Mouse (Mus musculus) cerebellum, adult 2 months (tissue): Measurements from ENCODE around the gene Cyren. TPM values are rescaled to one million over a fixed set of nuclear protein-coding genes. Genes with fewer than 3 reads are reported as not detected.
A peak's percentile ranks its signal among the peaks of the same experiment; 100 is the strongest.

ENCODE experiments used
- DNase-seq, 2 experiments: peaks; one replicate each; pipeline ENCODE4 v3.0.0; 2021
- H3K27ac ChIP-seq: fragments of 200-500 bp; 2 replicates; pipeline ENCODE4 v1.5.1; 2012; ENCODE audit warnings: low read length, control low read depth, inconsistent platforms; ENCODE audit not compliant: insufficient read depth
- H3K27me3 ChIP-seq: fragments of 200-500 bp; 2 replicates; pipeline ENCODE4 v1.6.1; 2012; ENCODE audit warnings: inconsistent platforms, mild to moderate bottlenecking, low read length, moderate library complexity; ENCODE audit not compliant: control insufficient read depth, insufficient read depth
- H3K4me1 ChIP-seq: fragments of 200-500 bp; 2 replicates; pipeline ENCODE4 v1.6.1; 2011; ENCODE audit warnings: low read length; ENCODE audit not compliant: control insufficient read depth, insufficient read depth
- H3K4me3 ChIP-seq: fragments of 200-500 bp; replicated peaks from 2 replicates; pipeline ENCODE3; 2011; ENCODE audit warnings: mild to moderate bottlenecking, low read depth, low read length, control low read depth; ENCODE audit not compliant: insufficient read depth
- CTCF ChIP-seq: fragments of 200-500 bp; IDR thresholded peaks from 2 replicates; pipeline ENCODE4 v1.5.1; 2011; ENCODE audit warnings: low read depth, mild to moderate bottlenecking, control low read depth, low read length, moderate library complexity, borderline replicate concordance; ENCODE audit not compliant: insufficient read depth
- POLR2A ChIP-seq: fragments of 200-500 bp; IDR thresholded peaks from 2 replicates; pipeline ENCODE4 v1.6.1; 2011; ENCODE audit warnings: low read length, control low read depth, borderline replicate concordance; ENCODE audit not compliant: insufficient read depth
- WGBS: fragments of 180-500 bp; shearing (Covaris S2); methylation state at CpG from one replicate; pipeline ENCODE4 v1.1.7; 2018; 5-methylcytosine and 5-hydroxymethylcytosine counted together
- polyA plus RNA-seq: library from polyadenylated mRNA; depleted of rRNA; stranded (reverse); fragments of >200 nt; gene quantifications from 2 replicates; pipeline ENCODE4 v1.2.3, GENCODE M21; 2012

Cyren gene
- polyA plus RNA-seq, 1 experiment, result 4.9 TPM

DNA sequence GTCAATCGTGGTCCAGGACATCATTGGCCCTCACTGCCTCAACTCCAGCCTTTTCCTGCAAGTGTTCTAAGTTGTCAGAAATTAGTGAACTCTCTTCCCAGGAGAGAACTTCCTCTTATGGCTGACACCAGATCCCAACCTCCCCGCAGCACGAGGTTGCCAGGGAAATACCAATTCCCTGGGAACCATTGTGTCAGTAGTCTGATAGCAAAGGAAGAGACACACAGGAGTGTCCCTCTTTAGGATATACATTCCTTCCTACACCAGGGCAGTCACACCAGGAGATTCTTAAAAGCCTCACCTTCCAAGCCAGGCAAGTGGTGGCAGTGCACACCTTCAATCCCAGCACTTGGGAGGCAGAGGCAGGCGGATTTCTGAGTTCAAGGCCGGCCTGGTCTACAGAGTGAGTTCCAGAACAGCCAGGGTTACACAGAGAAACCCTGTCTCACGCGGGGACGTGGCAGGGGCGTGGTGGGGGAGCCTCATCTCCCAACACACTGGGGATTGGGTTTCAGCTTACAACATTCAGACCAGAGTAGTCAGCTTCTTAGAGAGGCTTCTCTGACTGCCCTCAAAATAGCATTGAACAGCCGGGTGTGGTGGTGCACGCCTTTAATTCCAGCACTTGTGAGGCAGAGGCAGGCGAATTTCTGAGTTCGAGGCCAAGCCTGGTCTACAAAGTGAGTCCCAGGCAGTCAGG lies 35.6 kb upstream of the Cyren start:
- Histone ChIP-seq H3K27me3 (no peaks in the 10 kb centered on the region), H3K4me1 (0 out of 2 replicates have a peak, but pooled peaks cover 2% of the 10 kb centered on the region), H3K27ac (no peak overlapping the region), H3K4me3 (no peak overlapping the region)
- TF ChIP-seq CTCF, result no peak
- no peak for TF ChIP-seq POLR2A
- DNase-seq, result no peak
- 83% methylated on average over 13 of the region's 13 CpGs for WGBS

GRCm38 (mm10) chr6:34910371-34911219 lies 32.7 kb upstream of the Cyren start, which contains the start of gene Wdr91:
Gene Wdr91, minus strand, starts transcription at chr6:34910876.
- H3K27me3 ChIP-seq, result no peaks in the 10 kb centered on the region
- H3K4me3 ChIP-seq, result peak within 1 kb of the TSS; percentile 80
- WGBS, result under 1% methylated on average over 59 of the region's 64 CpGs
- no peak within 1 kb of the TSS for H3K27ac ChIP-seq
- no peak for TF ChIP-seq CTCF
- peak; percentile 77 for TF ChIP-seq POLR2A
- DNase-seq, result peak; percentile 88 to 92
- 0 out of 2 replicates have a peak, but pooled peaks cover 2% of the 10 kb centered on the region for H3K4me1 ChIP-seq

GRCm38 (mm10) chr6:34909631-34910345 lies 31.9 kb upstream of the Cyren start:
- TF ChIP-seq POLR2A, result no peak
- H3K4me1 ChIP-seq, result 0 out of 2 replicates have a peak, but pooled peaks cover 2% of the 10 kb centered on the region
- H3K27me3 ChIP-seq, result no peaks in the 10 kb centered on the region
- no peak overlapping the region for H3K27ac ChIP-seq
- 36% methylated on average over 8 of the region's 8 CpGs for WGBS
- no peak for DNase-seq
- H3K4me3 ChIP-seq, result peak overlapping the region; percentile 80

GRCm38 (mm10) chr6:34907696-34908260 lies 29.9 kb upstream of the Cyren start:
- Histone ChIP-seq H3K27ac (no peak overlapping the region), H3K27me3 (no peaks in the 10 kb centered on the region), H3K4me1 (0 out of 2 replicates have a peak, but pooled peaks cover 2% of the 10 kb centered on the region), H3K4me3 (no peak overlapping the region)
- DNase-seq, result no peak
- WGBS, result 85% methylated on average over 18 of the region's 18 CpGs
- TF ChIP-seq CTCF (no peak), POLR2A (no peak)

DNA sequence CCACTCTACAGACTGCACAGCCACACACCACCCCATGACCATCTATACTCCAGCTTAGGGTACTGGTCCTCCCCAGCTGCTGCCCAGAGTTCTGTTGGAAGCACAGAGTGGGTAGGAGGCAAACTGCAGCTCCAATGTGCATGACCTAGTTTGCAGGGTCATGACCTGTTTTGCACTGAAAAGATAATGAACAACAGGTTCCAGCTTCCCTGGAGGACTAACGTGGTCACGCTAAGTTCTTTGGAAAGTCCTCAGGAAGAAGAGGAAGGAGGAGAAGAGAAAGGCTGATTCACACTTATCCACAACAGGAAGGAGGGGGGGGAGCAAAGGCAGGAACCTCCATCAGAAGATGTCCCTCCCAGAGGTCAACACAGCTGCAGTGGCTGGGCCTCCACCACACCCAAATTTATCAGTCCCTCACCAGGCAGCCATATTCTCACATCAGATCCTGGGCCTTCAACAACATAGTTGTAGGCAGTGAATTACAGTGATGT lies 29.3 kb upstream of the Cyren start:
- H3K27ac ChIP-seq, result peak overlapping the region; percentile 7

DNA sequence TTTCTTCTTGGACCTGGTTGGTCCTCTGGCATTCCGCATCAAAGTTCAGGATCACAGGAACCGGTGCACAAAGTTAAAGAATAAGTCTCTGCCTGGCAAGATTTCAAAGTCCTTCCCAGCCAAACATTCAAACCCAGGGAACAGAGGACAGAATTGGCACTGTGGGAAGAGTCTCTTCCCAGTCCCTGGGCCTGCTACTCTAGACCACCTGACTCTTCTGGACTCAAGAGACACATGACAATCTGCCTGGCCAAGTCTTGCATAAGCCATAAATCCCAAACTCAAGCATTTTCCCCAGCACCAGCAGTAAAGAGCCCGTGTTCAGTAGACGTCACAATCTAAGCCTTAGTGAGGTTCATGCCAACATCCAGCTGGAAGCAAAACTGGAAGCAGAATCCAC lies 28.8 kb upstream of the Cyren start:
- H3K27ac ChIP-seq, result peak overlapping the region; percentile 7
- H3K27me3 ChIP-seq, result no peaks in the 10 kb centered on the region
- no peak for DNase-seq
- no peak overlapping the region for H3K4me3 ChIP-seq
- TF ChIP-seq POLR2A, result no peak
- no peak for TF ChIP-seq CTCF
- H3K4me1 ChIP-seq, result 0 out of 2 replicates have a peak, but pooled peaks cover 2% of the 10 kb centered on the region
- WGBS, result 38% methylated on average over 4 of the region's 4 CpGs

More for the DNA sequence above, 29.3 kb upstream of the Cyren start:
- H3K27me3 ChIP-seq, result no peaks in the 10 kb centered on the region
- 0 out of 2 replicates have a peak, but pooled peaks cover 2% of the 10 kb centered on the region for H3K4me1 ChIP-seq
- WGBS, result 69% methylated on average over 2 of the region's 2 CpGs
- no peak for TF ChIP-seq POLR2A
- no peak for TF ChIP-seq CTCF
- DNase-seq, result no peak
- no peak overlapping the region for H3K4me3 ChIP-seq

- 77% methylated on average over 2 of the region's 2 CpGs for WGBS
- no peak overlapping the region for H3K4me3 ChIP-seq
- DNase-seq, result no peak
- peaks cover 6% of the 10 kb centered on the region for H3K4me1 ChIP-seq
- H3K27ac ChIP-seq, result no peak overlapping the region
- no peak for TF ChIP-seq POLR2A
- TF ChIP-seq CTCF, result no peak
- H3K27me3 ChIP-seq, result no peaks in the 10 kb centered on the region
Measured at GRCm38 (mm10) chr6:34906125-34906524, 28.3 kb upstream of the Cyren start.
